Mouse (Mus musculus) left cerebral cortex, adult 2 months (tissue): ENCODE measurements around the gene Ski. TPM values are rescaled to one million over a fixed set of nuclear protein-coding genes. Genes with fewer than 3 reads are reported as not detected.
A peak's percentile ranks its signal among the peaks of the same experiment; 100 is the strongest.
"Not testable (repeated sequence)": the region's sequence is repeated elsewhere in the genome, so short reads cannot be mapped to it uniquely, and the experiment has no call there.

Experiments used
- DNase-seq, 2 experiments: peaks; one replicate each; pipeline ENCODE4 v3.0.0; 2021 to 2022; ENCODE audit warnings: low spot score in 2 of 2, mixed read lengths in 1 of 2; ENCODE audit errors: extremely low spot score in 1 of 2
- H3K27ac ChIP-seq: fragments of 200-600 bp; 2 replicates; pipeline ENCODE4 v1.8.1; 2022
- H3K4me3 ChIP-seq: fragments of 200-600 bp; 2 replicates; pipeline ENCODE4 v1.8.1; 2022
- CTCF ChIP-seq: fragments of 200-600 bp; IDR thresholded peaks from 2 replicates; pipeline ENCODE4 v1.8.1; 2022; ENCODE audit warnings: antibody characterized with exemption, mild to moderate bottlenecking, moderate library complexity
- intact Hi-C: fragments of 180-260 bp; cut with DNase I; formaldehyde crosslinking; loops from one replicate; pipeline ENCODE4 v1.15.1; 2025
- long read RNA-seq, 2 experiments: library from polyadenylated mRNA; stranded (forward); transcript quantifications; one replicate each; pipeline ENCODE4 v2.0.0; 2021; ENCODE audit warnings: borderline mapping rate in 2 of 2
- total RNA-seq, 2 experiments: library from RNA; stranded (reverse); gene quantifications; 2 replicates each; pipeline ENCODE4 v1.2.3; 2021

Gene Ski
- 100 to 1,000 TPM; 113 to 119 TPM for total RNA-seq
- long read RNA-seq, experiment 1, full-length matches to known transcripts, result 192 of 351 reads
- long read RNA-seq, experiment 1, partial matches to known transcripts, result 8 of 351 reads
- long read RNA-seq, experiment 1, other reads (novel, unspliced or antisense), result 151 of 351 reads
- long read RNA-seq, experiment 2, full-length matches to known transcripts, result 163 of 338 reads
- long read RNA-seq, experiment 2, partial matches to known transcripts, result 12 of 338 reads
- long read RNA-seq, experiment 2, other reads (novel, unspliced or antisense), result 163 of 338 reads

DNA sequence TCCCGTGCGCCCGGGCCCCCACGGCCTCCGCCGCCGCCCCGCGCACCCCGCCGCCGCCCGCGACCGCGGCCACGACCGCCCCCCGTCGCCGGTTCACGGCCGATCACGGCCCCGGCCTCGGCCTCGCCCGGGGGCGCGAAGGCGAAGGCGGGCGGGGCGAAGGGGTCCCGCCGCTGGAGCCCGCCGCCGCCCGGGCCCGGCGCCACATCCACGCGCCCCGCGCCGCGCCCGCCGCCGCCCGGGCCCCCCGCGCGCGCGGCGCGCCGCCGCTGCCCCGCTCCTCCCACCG, at the start of gene Ski:
Gene Ski, minus strand, starts transcription at position 41 of the 289 bp plus-strand sequence.
- no peak for TF ChIP-seq CTCF
- intact Hi-C loops, result loop anchor here (2.0 to 5.0 kb wide), 2 partner anchors 26 to 75 kb away; partner anchors contain the start of gene Faap20
- H3K27ac ChIP-seq, result peak within 1 kb of the TSS; percentile 100
- DNase-seq, result no peak
- H3K4me3 ChIP-seq, result peak within 1 kb of the TSS; percentile 85

DNA sequence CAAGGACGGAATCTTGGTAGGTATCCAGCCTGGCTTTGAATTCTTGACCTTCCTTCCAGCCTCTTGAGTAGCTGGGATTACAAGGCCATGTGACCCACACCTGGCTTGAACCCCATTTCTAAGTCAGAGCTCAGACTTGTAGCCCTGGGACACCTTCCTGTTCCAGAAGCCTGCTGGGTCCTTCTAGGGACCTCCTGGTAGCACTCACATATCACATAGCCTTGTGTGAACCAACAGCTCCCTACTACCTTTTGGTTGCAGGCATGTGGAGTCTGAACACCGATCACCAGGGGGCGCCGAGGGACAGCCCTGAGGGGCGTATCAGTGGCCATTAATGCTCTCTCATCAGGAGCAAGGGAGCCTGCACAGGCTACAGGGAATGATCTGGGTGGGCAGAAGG, 46.0 kb upstream of the Ski start:
- Histone ChIP-seq H3K4me3 (no peak overlapping the region), H3K27ac (no peak overlapping the region)
- DNase-seq, result peak; percentile 69 to 74
- intact Hi-C loops, result loop anchor here (1.0 kb wide), 1 partner anchor 40 kb away; no protein-coding TSS in a partner anchor
- TF ChIP-seq CTCF, result peak; percentile 68

DNA sequence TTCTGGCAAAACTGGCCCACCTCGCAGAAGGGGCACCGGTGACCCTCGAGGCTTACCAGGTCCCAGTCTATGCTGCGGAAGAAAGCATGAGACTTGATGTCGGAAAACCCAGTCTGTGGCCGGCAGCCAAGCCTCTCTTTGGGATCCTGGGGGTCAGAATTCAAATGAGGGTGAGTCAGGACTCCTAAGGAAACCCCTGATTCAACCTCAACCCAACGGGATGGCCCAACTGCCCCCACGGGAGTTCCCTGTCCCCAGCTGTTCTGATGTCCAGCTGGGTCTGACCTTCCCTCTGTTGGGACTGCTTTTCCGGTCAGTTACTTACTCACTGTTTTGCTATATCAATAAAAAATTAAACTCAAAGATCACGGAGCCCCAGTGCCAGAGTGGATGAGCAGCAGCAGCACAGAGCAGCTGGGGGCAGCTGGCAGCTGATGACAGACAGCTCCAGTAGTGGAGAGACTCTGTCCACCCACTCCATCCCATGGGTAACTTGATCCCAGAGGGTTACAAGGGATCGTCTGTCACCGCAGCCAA, 45.3 kb upstream of the Ski start:
- H3K4me3 ChIP-seq, result no peak overlapping the region
- H3K27ac ChIP-seq, result no peak overlapping the region
- TF ChIP-seq CTCF, result no peak
- DNase-seq, result no peak
- intact Hi-C loops, result loop anchor here (1.0 kb wide), 1 partner anchor 41 kb away; no protein-coding TSS in a partner anchor

DNA sequence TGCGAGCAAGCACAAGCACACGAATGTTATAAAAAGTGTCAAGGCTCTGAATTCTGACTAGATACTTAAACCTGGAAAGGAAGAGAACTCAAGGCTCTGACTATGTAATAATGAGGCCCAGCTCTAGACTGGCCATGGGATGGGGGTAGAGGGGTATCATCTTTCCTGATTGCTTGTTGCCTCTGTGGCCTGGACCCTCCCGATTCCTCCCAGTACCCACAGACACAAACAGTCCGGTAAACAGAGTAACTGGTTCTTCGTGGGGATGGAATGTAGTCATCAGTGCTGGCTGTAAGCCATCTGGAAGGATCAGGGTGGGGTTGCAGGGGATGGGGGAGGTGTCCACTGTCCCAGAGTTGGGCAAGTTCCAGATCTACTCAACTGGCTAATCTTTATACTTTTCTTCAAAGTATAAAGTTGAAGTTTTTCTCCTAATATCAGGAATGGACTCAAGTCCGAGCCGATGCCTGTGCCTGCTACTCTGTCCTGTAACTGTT, 44.7 kb upstream of the Ski start:
- H3K27ac ChIP-seq, result no peak overlapping the region
- intact Hi-C loops, result no loop called here
- no peak for DNase-seq

DNA sequence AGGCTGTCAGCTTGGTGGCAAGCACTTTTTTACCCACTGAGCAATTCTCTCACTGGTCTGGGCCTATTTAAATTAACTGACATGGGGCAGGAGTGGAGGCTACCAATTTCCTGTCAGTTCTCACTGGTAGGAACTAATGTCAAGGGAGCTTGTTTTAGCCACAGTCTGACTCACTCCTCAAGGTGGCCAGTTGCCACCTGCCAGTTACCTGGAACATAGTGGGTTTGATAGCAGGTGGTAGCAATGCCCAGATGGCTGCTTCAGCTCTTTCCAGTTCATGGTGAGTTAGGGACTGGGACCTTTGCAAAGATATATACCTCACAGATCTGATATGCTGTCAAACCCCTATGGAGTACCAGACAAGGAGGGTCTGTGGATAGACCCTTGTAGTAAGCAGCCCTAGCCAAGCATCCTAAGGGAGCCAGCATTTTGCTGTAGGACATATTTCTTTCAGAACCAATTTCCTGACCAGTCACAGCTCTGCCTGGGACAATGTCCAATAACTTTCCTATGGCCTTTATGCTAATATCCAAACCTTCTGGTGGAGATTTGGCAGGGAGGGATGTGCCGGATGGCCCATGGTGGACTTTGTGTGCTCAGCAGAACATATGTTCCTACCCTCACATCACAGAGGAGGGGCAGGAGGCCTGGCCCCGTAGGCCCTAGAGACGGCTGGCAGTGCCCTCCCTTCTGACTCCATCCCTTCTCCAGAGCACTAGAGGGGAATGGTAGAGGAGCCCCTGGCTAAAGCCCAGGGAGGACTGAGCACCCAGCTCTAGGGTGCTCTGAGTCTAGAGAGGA, 42.3 kb upstream of the Ski start:
- intact Hi-C loops, result no loop called here
- TF ChIP-seq CTCF, result no peak
- H3K27ac ChIP-seq, result 0 out of 2 replicates have a peak overlapping the region, but pooled peaks have one; percentile 53
- H3K4me3 ChIP-seq, result no peak overlapping the region
- no peak for DNase-seq

More for the DNA sequence above, 44.7 kb upstream of the Ski start:
- no peak overlapping the region for H3K4me3 ChIP-seq
- no peak for TF ChIP-seq CTCF

DNA sequence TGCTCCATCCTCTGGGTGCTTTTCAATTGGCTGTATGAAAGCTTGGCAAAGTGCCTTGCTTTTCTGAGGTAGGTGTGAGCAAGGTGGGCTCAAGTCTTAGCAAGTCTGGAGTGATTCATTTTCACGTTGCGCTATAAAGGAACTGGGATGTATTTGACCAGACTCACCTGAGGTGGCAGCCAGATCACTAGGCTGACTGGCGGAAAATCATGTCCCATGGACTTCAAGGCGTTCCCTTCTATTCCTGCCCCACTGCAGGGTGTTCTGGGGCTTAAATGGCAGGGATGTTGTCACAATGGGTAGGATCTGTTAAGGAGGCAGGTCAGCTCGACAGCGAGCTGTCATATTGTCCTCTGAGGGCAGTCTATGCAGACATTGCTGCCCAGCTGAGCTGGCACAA, 29.9 kb upstream of the Ski start:
- TF ChIP-seq CTCF, result no peak
- intact Hi-C loops, result no loop called here
- Histone ChIP-seq H3K27ac (no peak overlapping the region), H3K4me3 (no peak overlapping the region)
- DNase-seq, result no peak

DNA sequence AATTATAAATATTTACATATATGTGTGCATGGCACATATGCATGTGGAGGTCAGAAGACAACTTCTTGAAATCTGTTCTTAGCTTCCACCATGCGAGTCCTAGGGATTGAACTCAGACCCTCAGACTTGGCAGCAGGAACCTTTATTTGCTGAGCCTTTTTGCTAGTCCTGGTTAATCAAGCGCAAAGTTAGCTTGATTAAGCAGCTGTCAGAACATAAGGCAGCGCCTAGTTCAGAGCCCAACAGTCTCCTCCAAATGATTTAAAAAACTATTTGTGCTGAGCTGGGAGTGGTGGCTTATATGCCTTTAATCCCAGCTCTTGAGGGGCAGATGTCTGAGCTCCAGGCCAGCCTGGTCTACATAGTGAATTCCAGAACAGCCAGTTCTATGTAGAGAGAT, 28.8 kb upstream of the Ski start:
- Histone ChIP-seq H3K4me3 (peak overlapping the region; percentile 75; the same call in 1 of the 2 replicates), H3K27ac (no peak overlapping the region)
- intact Hi-C loops, result loop anchor here (2.0 kb wide), 1 partner anchor 58 kb away; no protein-coding TSS in a partner anchor
- DNase-seq, result no peak
- no peak for TF ChIP-seq CTCF

DNA sequence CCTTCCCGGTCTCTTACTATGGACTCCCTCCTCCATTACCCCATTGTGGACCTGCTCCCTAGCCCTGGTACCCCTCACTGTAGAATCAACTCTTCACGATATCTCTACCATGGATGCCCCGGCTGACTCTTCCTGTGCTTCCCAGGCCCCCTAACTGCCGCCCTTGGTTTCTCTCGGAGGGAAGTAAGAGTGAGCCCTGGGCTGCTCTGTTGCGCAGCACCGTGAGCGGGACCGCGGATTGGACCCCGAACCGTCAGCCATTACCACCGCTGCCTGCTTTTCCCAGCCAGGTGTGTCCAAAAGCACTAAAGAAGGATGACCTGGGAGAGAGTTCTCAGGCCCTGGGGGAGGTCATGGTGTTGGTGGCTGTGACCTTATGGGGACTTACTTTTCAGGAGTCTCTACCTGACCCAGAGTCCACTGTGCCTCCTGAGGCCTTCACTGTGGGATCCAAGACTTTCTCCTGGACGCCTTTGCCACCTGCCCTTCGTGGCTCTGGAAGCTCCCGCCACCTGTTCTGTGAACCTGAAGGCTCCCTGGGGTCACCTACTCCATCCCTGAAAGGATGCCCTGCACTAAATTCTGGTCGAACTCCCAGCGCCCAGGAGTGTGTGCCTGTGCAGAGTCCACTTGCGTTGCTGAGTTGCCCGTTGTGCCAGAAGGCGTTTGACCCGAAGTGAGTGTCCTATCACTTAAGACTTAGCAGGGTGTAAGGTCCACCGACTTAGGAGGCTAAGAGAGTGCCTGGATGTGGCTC, 28.1 kb upstream of the Ski start:
- intact Hi-C loops, result loop anchor here (2.0 kb wide), 1 partner anchor 58 kb away; no protein-coding TSS in a partner anchor
- TF ChIP-seq CTCF, result no peak
- Histone ChIP-seq H3K4me3 (peak overlapping the region; percentile 75), H3K27ac (peak overlapping the region; percentile 97)
- DNase-seq, result peak in 1 of 2 experiments; percentile 41

DNA sequence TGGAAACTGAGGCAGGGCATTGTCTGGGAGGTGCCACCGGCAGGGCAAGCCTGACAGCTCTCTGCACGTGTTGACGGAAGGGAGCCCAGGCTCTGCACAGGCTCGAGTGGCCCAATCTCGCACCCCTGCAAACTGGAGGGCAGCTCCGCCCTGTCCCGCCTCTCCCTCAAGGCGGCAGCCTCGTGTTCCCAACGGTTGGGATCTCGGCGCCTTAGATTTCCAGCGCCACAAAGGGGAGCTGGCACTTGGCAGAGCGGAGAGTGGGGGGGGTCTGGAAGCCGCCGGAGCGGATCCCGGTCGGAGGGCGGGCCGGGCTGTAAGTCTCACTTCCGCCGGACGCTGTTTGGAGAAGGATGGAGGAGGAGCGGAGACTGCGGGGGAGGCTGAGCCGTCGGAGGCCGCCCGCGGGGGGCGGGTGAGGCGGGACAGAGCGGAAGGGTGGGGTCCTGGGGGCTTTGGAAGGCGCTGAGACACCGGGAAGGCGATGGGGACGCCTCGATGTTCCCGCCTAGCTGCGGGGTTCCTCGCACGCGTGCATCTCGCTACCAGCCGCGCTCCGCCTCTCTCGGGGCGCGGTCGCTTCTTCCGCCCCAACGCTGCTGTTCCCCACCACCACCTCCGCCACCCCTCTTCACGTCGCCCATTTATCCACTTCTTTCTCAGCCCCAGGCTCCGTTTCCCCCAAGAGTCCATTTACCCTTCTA, 27.4 kb upstream of the Ski start, which contains the start of gene Faap20:
Gene Faap20, plus strand, starts transcription at position 155 of the 704 bp plus-strand sequence.
- intact Hi-C loops, result loop anchor here (1.0 to 2.0 kb wide), 3 partner anchors 27 to 154 kb away; partner anchors contain the start of gene Ski
- Histone ChIP-seq H3K4me3 (peak within 1 kb of the TSS; percentile 75), H3K27ac (peak within 1 kb of the TSS; percentile 97)
- no peak for TF ChIP-seq CTCF
- DNase-seq, result peak; percentile 80 to 85

DNA sequence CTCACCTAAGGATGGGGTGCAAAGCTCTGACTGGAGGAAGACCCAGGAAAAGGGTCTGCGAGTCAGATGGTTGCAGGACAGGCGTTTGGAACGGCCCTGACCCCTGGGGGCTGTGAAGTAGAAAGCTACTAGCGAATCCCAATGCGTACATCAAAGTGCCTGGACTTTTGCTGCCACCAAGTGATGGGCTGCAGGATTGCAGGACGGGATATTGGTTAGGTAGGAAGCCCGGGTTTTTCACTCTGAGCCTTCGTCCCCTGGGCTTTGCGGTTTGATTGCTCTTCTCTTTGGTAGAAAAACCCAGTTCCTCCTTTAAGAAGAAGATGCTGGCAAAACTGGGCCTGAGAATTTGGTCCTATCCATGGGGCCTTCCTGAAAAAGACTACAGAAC, 26.9 kb upstream of the Ski start:
- TF ChIP-seq CTCF, result peak; percentile 95
- H3K4me3 ChIP-seq, result peak overlapping the region; percentile 75
- peak overlapping the region; percentile 97 for H3K27ac ChIP-seq
- DNase-seq, result peak; percentile 90 to 95
- intact Hi-C loops, result loop anchor here (1.0 to 2.0 kb wide), 2 partner anchors 26 to 154 kb away; partner anchors contain the start of gene Ski

DNA sequence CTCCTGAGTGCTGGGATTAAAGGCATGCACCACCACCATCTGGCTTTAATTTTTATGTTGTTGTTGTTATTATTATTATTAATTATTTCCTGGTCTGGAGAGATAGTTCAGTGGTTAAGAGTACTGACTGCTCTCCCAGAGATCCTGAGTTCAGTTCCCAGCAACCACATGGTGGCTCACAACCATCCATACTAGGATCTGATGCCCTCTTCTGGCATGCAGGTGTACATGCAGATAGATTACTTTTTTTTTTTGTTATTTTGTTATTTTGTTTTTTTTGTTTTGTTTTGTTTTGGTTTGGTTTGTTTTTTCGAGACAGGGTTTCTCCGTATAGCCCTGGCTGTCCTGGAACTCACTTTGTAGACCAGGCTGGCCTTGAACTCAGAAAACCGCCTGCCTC, 25.7 kb upstream of the Ski start:
- not testable (repeated sequence) for DNase-seq, H3K27ac ChIP-seq, H3K4me3 ChIP-seq
- intact Hi-C loops, result loop anchor here (2.0 kb wide), 1 partner anchor 25 kb away; the partner anchor contains the start of gene Ski
- TF ChIP-seq CTCF, result peak; percentile 30
